Mouse (Mus musculus): ENCODE data around the gene Zfp365.

Gene Zfp365

GRCm38 (mm10) chr10:67912337-67912776 is at the start of gene Zfp365:
Gene Zfp365 (minus strand): TSS chr10:67912662.
- DNase-seq (ENCODE audit: low spot score): no peak

DNA sequence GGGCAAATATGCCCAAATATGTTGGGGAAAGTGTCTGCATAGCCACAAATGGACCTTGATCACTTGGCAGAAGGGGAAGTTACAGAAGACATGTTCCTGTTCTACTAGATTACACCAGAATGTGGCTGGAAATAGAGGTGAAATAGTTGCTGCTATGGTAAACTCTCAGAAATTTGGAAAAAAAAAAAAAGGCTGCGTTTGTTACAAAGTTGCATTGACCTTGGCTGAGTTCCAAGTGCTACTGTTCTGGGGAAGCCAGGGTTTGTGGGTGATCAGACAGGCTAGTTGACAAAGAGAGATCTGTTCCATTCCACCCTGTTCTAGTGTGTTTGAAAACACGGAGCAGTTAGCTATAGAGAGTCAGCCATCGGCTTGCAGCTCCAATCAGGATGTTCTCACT is 47.5 kb upstream of the Zfp365 start:
- no peak for DNase-seq (ENCODE audit: low spot score)

DNA sequence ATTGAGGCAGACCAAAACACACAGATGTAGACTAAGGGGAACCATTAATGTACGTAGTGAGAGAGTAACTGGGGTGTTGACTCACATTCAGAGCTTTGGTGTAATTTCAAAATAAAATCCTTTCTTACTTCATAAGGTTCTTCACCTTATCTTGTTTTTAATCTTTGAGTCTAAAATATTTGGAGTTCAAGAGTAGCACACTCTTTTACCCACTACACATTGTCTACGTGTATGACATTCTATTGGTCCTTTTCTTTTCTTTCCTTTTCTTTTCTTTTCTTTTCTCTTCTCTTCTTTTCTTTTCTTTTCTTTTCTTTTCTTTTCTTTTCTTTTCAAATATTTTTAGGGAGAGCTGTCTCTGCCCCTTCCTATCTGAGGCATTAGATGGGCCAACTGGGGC is 43.5 kb upstream of the Zfp365 start:
- DNase-seq (ENCODE audit: low spot score): no peak

GRCm38 (mm10) chr10:67951690-67952089 is 39.2 kb upstream of the Zfp365 start:
- no peak for DNase-seq (ENCODE audit: low spot score)

DNA sequence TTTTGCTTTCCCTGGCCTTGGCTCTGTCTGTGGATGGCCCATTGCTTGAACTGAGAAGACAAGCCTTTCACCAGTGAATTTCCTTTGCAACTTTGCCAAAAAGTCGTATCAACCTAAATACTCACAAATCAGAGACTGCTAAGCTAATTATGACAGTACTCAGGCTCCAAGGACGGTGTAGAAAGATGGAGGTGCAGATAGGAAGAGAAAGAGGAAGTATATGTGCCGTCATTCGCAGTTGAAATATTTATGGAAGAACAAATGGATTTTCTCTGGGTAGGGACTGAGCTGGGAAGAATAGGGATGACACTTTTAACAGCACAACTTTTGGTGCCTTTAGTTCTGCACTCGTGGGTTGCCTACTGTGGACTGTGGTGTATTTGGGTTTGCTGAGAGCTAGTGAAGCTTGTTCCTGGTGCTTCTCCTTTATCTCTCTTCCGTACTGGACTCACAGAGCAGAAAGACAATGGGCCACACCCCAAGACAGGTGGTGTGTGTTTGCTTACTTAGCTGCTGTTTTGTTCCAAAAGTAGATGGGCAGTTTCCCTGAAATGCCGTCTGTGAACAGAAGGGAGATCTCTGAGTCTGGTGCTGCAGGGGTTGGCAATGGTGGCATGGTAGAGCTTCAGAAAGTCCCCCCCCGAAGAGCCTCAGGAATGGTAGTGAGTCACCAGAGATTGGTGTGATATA is 37.7 kb upstream of the Zfp365 start:
- no peak for DNase-seq (ENCODE audit: low spot score)

DNA sequence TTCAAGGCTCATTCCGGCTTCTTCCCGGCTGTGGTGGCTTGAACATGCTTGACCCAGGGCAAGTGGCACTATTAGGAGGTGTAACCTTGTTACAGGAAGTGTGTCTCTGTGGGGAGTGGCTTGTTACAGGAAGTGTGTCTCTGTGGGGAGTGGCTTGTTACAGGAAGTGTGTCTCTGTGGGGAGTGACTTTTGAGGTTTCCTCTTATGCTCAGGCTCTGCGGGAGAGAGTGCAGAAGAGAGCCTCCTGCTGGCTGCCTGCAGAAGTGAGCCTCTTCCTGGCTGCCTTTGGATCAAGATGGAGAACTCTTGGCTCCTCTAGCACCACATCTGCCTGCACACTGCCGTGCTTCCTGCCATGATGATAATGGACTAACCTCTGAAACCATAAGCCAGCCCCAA is 31.1 kb upstream of the Zfp365 start:
- no peak for DNase-seq (ENCODE audit: low spot score)

DNA sequence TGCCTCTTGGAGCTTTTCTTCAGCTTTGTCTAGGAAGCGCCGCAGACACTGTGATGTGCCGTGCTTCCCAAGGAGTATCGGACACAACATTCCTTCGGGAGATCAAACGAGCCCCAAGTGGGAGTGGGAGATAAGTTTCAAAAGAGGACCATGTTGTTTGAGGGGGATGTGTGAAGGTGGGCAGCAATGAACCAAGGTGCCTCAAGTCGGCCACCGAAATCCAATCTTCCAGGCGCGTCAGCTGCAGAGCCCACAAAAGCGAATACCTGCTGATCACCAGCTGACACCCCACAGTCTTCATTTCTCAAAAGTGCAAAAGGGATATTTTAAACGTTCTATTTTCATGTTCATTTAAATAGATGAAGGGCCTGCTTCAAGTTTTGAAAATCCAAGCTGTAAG is 27.1 kb upstream of the Zfp365 start:
- no peak for DNase-seq (ENCODE audit: low spot score)

- no peak for DNase-seq (ENCODE audit: low spot score)
Observed at GRCm38 (mm10) chr10:67937775-67938174, 25.3 kb upstream of the Zfp365 start.

DNA sequence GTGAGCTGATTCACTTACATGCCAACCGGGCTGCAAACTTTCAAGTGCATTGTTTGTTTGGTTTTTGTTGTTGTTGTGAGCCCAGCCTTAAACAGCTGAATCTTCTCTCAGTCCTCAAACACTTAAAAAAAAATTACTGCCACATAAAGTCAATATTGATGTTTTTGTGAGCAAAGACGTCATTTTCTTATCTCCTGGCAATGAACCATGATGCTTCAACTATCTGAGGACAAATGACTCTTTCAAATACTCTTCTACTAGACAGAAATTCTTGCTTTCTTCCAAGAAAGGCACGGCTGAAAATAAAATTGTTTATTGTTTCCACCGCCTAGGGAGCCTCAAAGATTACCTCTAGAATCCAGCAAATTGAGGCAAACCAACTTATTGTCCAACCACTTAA is 24.5 kb upstream of the Zfp365 start:
- no peak for DNase-seq (ENCODE audit: low spot score)

DNA sequence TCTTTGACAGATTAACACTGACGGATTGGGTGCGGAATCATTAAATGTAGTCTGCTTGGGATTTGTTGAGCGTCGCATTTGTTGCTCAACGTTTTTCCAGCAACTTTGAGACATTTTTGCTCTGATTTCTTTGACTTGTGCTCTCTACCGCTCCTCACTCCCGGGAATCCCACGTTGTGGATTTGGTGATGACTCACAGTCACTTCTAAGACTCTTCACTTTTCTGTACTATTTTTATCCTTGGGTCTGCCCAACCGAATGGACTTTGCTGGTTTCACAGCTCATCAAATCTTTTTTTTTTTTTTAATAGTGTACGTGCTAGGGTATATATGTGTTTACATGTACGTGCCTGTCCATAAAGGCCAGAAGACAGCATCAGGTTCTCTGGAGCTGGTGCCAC is 20.3 kb upstream of the Zfp365 start:
- no peak for DNase-seq (ENCODE audit: low spot score)

- DNase-seq (ENCODE audit: low spot score): no peak
Observed at GRCm38 (mm10) chr10:67931328-67931727, 18.9 kb upstream of the Zfp365 start.

DNA sequence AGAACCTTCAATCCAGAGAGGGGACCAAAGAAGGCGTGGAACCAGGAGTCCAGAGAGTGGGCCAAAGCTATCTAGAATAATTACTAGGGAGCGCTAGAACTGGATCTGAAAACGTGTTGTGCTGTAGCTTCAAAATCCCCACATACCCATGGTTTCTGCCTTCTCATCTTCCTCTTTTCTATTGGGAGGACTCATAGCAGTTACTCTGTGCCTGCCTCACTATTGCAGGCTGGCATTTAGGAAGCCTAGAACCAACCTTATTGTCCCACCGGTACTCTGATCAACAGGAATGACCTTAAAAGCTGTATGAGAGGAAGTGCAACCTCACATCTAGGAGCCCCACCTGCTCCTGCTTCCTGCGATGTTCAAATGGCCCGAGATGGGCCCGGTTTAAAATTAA is 16.1 kb upstream of the Zfp365 start:
- DNase-seq (ENCODE audit: low spot score): no peak

- no peak for DNase-seq (ENCODE audit: low spot score)
Observed at GRCm38 (mm10) chr10:67927718-67928455, 15.4 kb upstream of the Zfp365 start.

DNA sequence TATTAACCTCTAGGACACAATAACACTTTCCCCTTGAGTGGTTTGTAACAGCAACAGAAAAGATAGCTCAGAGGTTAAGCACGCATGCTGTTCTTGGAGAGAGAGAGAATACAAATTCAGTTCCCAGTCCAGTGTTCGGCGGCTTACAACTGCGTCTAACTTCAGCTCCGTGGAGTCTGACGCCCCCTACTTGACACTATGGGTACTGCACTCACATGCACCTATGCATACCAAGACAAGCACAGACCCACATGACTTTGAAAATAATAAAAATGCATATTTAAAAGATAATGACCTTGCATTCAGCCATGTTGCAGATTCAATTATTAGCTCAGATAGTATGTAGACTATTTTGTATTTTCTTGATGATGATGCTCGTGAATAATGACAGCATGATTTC is 11.6 kb upstream of the Zfp365 start:
- DNase-seq (ENCODE audit: low spot score): no peak

DNA sequence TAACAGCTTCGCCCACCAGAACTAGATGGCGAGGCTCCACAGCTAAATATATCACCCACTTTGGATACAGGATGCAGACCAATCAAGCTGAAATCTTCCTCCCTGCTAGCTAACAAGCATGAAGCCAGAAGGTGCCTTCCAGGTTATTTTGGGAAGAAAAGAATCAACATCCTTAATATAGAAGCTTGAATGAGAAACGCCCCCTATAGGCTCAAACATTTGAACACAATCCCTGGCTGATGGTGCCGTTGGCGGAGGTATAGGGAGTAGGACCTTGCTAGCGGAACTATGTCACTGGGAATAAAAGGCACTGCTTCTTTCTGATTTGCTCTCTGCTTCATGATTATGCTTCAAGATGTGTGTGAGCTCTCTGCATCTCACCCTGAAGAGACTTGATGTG is 9.3 kb upstream of the Zfp365 start:
- no peak for DNase-seq (ENCODE audit: low spot score)

DNA sequence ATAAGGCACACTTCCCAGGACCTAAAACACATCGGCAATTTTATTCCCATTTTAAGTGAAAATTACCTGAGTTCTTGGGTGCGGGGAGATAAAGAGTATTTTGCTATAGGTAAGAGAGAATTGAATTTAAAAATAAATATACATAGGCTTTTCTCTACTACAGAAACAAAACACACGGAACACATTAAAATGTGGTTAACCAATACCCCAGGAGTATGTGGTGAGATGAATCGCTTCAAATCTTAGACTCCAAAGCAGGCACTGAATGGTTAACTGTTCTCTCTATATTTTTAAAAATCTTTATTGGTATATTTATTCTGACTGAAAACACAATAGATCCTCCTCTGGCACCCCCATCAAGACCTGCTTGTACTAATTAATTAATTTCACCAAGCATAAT is 7.2 kb upstream of the Zfp365 start:
- no peak for DNase-seq (ENCODE audit: low spot score)

- DNase-seq (ENCODE audit: low spot score): no peak
Observed at GRCm38 (mm10) chr10:67918194-67918899, 5.9 kb upstream of the Zfp365 start.

DNA sequence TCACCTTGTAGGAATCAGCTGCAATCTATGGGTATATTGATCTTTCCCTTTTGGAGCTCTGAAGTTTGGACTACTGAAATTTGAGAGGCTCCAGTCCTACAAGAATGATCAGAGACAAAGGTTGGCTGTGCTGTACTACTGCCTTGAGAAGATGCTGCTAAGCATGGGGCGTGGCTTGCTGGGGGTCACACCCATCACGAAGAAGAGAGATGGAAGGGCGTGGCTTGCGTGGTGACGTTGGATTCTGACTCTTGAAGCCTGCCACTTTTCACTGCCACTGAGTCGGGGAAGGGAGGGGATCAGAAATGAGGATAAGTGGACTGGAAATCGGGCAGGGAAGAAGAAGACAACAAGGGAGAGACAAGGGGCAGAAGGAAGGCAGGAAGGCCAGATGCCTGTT is 4.9 kb upstream of the Zfp365 start:
- DNase-seq (ENCODE audit: low spot score): no peak

DNA sequence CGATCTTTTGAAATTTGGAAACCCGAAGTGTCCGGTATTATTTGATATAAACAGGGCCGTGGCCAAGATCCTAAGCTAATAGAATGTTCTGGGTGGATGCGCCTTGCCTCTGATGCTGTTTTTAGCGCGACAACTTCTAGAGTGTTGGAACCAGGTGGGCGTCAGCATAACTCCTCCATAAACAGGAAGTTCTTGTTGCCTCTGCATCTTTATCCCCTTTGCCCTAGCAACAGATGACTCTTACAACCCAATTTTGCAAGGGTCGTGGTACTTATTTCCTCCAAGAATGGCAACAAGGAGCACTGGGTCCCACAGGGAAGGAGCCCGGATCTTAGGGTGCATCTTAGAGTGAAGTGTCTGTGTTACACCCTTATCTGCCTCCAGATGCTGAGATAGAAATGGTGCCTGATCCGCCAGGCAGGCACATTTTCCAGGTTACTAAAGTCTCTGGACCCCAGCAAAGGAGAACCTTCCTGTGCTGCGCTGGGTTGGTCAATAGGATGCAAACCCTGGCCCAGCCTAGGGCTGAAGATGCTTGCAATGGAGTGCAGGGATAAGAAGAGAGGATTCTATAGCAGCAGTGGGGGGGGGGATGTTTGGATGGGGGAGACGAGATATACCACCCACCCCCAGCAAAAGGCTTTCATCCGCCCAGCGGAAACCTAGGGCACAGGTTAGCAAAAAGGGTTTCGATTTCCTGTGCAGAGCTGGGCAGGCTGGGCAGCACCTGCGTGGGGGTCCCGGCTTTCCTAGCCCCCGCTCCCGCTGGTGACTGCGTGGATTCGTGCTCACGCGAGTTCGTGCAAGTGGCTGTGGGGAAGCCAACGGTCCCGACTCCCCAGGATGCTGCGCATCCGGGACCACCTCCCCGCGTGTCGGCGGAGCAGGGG is 770 bp downstream of the Zfp365 start:
- no peak for DNase-seq (ENCODE audit: low spot score)

GRCm38 (mm10) chr10:67907931-67908330 is 4.5 kb downstream of the Zfp365 start:
- DNase-seq (ENCODE audit: low spot score): no peak

DNA sequence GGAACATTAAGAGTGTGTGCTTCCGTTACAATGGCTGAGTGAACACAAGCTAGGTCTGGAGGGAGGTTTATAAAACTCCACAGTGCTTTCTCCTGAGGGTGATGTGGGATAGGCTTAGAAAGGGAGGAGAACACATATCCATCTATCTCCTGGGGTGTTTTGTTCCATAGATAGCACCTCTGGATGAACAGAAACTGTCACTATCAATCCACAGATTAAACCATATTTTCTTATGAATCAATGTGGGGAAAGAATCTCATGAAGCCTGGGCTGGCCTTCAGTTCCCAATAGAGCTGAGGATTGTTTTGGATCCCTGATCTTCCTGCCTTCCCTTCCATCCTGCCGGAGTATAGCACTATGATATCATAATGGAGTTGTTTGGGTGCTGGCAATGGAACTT is 5.5 kb downstream of the Zfp365 start:
- DNase-seq (ENCODE audit: low spot score): no peak

GRCm38 (mm10) chr10:67906063-67906462 is 6.4 kb downstream of the Zfp365 start:
- DNase-seq (ENCODE audit: low spot score): no peak
